Mouse (Mus musculus) MEL (cell line): ENCODE measurements around the gene Tcf12.

Source experiments
- CHD2 ChIP-seq: IDR thresholded peaks from 2 replicates; pipeline ENCODE4 v1.6.1; 2011; ENCODE audit warnings: low read length, improper control_type of control experiment
- CTCF ChIP-seq, 3 experiments: IDR thresholded peaks in 2 of 3; conservative IDR thresholded peaks in 1 of 3; 2 replicates each; pipeline ENCODE4 v1.5.1; 2011 to 2012; ENCODE audit warnings: low read length in 3 of 3, low read depth in 2 of 3, mild to moderate bottlenecking in 2 of 3, improper control_type of control experiment in 1 of 3, inconsistent platforms in 1 of 3, mixed read lengths in 1 of 3, moderate library complexity in 1 of 3; ENCODE audit not compliant: control insufficient read depth in 1 of 3, insufficient read depth in 1 of 3, poor library complexity in 1 of 3, severe bottlenecking in 1 of 3
- ELF1 ChIP-seq: IDR thresholded peaks from 2 replicates; pipeline ENCODE4 v1.6.1; 2014; ENCODE audit warnings: low read depth, mild to moderate bottlenecking, inconsistent platforms, low read length, improper control_type of control experiment, moderate library complexity
- MAFK ChIP-seq: IDR thresholded peaks from 2 replicates; pipeline ENCODE4 v1.6.1; 2011; ENCODE audit warnings: low read depth, mild to moderate bottlenecking, low read length, improper control_type of control experiment, borderline replicate concordance
- MAX ChIP-seq: IDR thresholded peaks from 2 replicates; pipeline ENCODE4 v1.6.1; 2011; ENCODE audit warnings: low read length, improper control_type of control experiment
- MAZ ChIP-seq: IDR thresholded peaks from 2 replicates; pipeline ENCODE4 v1.6.1; 2012; ENCODE audit warnings: low read depth, mild to moderate bottlenecking, inconsistent platforms, low read length, improper control_type of control experiment
- MXI1 ChIP-seq: IDR thresholded peaks from 2 replicates; pipeline ENCODE4 v1.6.1; 2011; ENCODE audit warnings: mild to moderate bottlenecking, low read depth, low read length, improper control_type of control experiment
- NRF1 ChIP-seq: IDR thresholded peaks from 2 replicates; pipeline ENCODE4 v1.6.1; 2014; ENCODE audit warnings: low read depth, mild to moderate bottlenecking, inconsistent platforms, low read length, improper control_type of control experiment, moderate library complexity; ENCODE audit not compliant: poor library complexity, insufficient read depth, severe bottlenecking
- POLR2A ChIP-seq, 2 experiments: IDR thresholded peaks; 2 replicates each; pipeline ENCODE4 v1.6.1; 2011 to 2012; ENCODE audit warnings: low read length in 2 of 2, mild to moderate bottlenecking in 2 of 2, control low read depth in 1 of 2, improper control_type of control experiment in 1 of 2, low read depth in 1 of 2, moderate library complexity in 1 of 2; ENCODE audit not compliant: control insufficient read depth in 1 of 2, insufficient read depth in 1 of 2, poor library complexity in 1 of 2
- POLR2AphosphoS2 ChIP-seq: IDR thresholded peaks from 2 replicates; pipeline ENCODE4 v1.6.1; 2011; ENCODE audit warnings: low read length, improper control_type of control experiment
- TBP ChIP-seq: IDR thresholded peaks from 2 replicates; pipeline ENCODE4 v1.8.0; 2011; ENCODE audit warnings: low read depth, low read length, improper control_type of control experiment
- USF2 ChIP-seq, 2 experiments: IDR thresholded peaks; 2 replicates each; pipeline ENCODE4 v1.6.1; 2011 to 2012; ENCODE audit warnings: improper control_type of control experiment in 2 of 2, low read length in 2 of 2, borderline replicate concordance in 1 of 2, inconsistent platforms in 1 of 2, low read depth in 1 of 2, mild to moderate bottlenecking in 1 of 2; ENCODE audit not compliant: insufficient read depth in 1 of 2

DNA sequence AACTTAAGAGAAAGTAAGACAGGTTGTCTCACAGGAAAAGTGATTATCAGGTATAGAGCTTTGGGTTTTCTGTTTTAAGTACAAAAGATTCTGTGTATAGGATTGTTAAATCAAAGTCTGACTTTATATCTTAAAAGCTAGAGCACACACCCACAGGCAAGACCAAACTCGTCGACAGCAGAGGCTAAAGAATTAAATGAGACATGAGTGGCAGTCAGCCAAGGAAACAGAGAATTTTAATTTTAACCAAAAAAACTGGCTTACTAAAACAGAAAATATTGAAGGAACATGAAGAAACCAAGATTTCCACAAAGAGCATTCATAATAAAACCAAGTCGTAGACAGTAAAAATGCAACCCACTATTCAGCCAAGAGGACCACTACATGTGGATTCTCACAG, 90.2 kb downstream of the Tcf12 start:
- no peak for TF ChIP-seq MAX
- no peak for TF ChIP-seq CTCF (IDR thresholded peaks at IDR 0.05 in 2 of 3, conservative IDR thresholded peaks at IDR 0.05 in 1 of 3; ENCODE audit: control insufficient read depth in 1 of 3, insufficient read depth in 1 of 3, low read depth in 2 of 3, low read length in 3 of 3, poor library complexity in 1 of 3, severe bottlenecking in 1 of 3)
- no peak for TF ChIP-seq POLR2A (IDR thresholded peaks at IDR 0.05; ENCODE audit: control insufficient read depth in 1 of 2, insufficient read depth in 1 of 2, low read depth in 1 of 2, low read length in 2 of 2, poor library complexity in 1 of 2)
- no peak for TF ChIP-seq MXI1
- TF ChIP-seq TBP, result no peak
- no peak for TF ChIP-seq ELF1
- no peak for TF ChIP-seq CHD2
- TF ChIP-seq USF2 (IDR thresholded peaks at IDR 0.05; ENCODE audit: borderline replicate concordance in 1 of 2, insufficient read depth in 1 of 2, low read depth in 1 of 2, low read length in 2 of 2), result no peak
- no peak for TF ChIP-seq MAFK
- TF ChIP-seq POLR2AphosphoS2, result no peak
- no peak for TF ChIP-seq MAZ
- TF ChIP-seq NRF1, result no peak
